Mouse (Mus musculus) neutrophil, adult 5-6 weeks (primary cell): ENCODE measurements around the gene Bloc1s1. TPM values are rescaled to one million over a fixed set of nuclear protein-coding genes. Genes with fewer than 3 reads are reported as not detected.

ENCODE experiments used
- ATAC-seq: fragments of 151-379, 151-347 bp; 2 replicates; pipeline ENCODE4 v1.8.0; 2017; ENCODE audit warnings: mild to moderate bottlenecking, moderate TSS enrichment; ENCODE audit not compliant: insufficient number of reproducible peaks, poor library complexity, low FRiP score, severe bottlenecking; ENCODE audit errors: extremely low read depth
- total RNA-seq: library from RNA; stranded (forward); fragments of 200-1000 nt; gene quantifications from 2 replicates; pipeline ENCODE4 v1.2.3, GENCODE M21; 2017

Gene Bloc1s1
- total RNA-seq, 1 experiment from 2014 or later: 58.3 TPM

DNA sequence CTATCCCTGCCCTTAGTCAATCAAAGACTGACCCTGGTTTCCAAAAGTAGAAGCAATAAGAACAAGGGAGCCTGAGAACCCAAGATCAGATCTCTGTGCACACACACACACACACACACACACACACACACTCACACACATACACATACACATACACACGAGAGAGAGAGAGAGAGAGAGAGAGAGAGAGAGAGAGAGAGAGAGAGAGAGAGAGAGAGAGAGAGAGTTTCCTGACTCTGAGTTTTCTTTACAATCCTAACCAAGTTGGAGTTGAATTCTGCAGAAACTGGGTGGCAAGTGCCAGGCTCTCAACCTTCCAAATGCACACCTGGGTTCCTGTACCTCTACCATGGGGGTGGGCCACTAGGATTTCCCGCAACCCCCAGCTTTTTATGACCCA, 34.0 kb downstream of the Bloc1s1 start:
- no peak for ATAC-seq

DNA sequence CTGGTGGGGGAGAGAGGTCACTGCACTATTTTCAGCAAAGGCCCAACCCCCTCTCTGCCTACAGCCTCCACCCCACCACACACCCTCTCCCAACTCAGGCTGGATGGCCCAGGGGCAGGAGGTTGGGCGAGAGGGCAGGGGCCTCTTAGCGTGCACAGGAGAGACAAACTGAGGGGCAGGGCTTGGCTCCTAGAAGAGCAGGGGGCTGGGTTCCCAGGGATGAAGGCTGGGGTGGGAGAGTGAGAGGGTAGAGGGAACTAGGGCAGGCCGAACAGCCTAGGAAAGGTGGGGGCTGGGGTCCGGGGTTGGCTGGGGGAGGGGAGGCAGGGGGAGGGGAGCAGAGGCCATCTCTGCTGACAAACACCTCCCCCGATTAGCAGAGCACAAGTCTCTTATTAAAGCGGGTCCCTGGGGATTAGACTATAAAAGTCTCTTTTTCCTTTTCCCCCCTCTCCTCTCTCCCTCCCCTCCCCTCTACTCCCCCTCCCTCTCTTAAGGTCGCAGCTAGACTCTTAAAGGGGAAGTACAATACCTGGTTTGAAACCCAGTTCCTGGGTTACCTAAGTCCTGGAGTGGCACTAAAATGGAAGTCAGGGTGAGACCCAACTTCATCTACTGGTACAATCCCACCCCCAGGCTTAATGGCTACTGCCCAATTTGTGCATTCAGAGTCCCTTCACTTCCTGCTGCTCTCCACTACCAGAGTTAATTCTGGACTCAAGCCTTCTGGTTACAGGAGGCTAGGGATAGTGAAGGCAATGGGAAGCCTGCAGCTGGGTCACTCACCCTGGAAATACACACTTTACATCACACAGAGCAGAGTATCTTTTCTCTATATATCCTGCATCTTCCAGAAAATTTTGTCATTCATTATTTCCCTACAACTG, 34.7 kb downstream of the Bloc1s1 start:
- ATAC-seq: peak; percentile 27; the same call in 1 of the 2 replicates

GRCm38 (mm10) chr10:128882067-128882466, 41.8 kb downstream of the Bloc1s1 start:
- ATAC-seq: no peak

DNA sequence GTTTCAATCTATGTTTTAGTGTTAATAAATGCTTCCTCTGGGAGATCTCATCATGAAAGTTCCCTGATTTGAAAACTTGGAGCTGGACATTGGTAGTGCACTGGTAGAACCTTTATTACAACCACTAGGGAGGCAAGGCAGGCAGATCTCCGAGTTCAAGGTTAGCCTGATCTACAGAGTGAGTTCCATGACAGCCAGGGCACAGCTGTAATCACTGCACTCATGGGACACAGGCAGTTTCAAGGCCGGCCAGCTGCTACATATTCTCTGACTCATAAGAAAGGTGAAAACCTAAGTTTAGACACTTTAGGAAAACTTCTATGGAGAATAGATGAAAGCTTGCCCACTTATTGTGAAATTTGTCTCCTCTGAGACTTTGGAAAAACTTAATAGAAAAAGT, 45.0 kb downstream of the Bloc1s1 start:
- ATAC-seq: no peak

GRCm38 (mm10) chr10:128878291-128878690, 45.5 kb downstream of the Bloc1s1 start:
- no peak for ATAC-seq

DNA sequence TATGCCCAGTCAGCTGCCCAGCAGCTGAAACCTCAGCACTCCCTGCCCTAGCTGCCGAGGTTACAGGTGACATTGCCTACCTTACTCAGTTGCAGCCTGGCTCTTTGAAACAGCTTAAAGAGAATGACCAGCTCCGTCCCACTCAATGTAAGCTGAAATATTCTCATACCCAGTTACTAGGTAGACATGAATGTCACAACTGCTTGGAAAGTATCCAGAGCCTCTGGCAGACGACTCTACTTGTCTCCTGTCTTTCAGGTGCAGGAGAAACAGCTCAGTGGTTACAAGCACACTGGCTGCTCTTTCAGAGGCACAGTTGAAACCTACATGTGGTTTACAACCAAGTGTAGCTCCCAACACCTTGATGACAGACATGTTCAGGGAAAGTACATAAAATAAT, 53.5 kb downstream of the Bloc1s1 start:
- no peak for ATAC-seq

Other genes with a start within 250 kb of the Bloc1s1 start
- 4.3 and 6.2 TPM in 2 replicates for gene Suox, start 250.0 kb downstream of the Bloc1s1 start, total RNA-seq
- 129 and 132 TPM in 2 replicates for gene Rab5b, start 227.8 kb downstream of the Bloc1s1 start, total RNA-seq
- not detected in 2 replicates for gene Pmel, start 219.8 kb downstream of the Bloc1s1 start, total RNA-seq
- 38.6 and 40.6 TPM in 2 replicates for gene Cdk2, start 219.0 kb downstream of the Bloc1s1 start, total RNA-seq
- gene Dgka, start 179.2 kb downstream of the Bloc1s1 start, total RNA-seq: 264 and 290 TPM in 2 replicates
- 56.3 and 57.8 TPM in 2 replicates for gene Pym1, start 176.1 kb downstream of the Bloc1s1 start, total RNA-seq
- 4.2 and 4.4 TPM in 2 replicates for gene Mmp19, start 133.1 kb downstream of the Bloc1s1 start, total RNA-seq
- gene Dnajc14, start 120.0 kb downstream of the Bloc1s1 start, total RNA-seq: 77.7 and 87.9 TPM in 2 replicates
- gene Tmem198b, start 119.7 kb downstream of the Bloc1s1 start, total RNA-seq: 7.9 and 8.0 TPM in 2 replicates
- gene Sarnp, start 106.7 kb downstream of the Bloc1s1 start, total RNA-seq: 77.9 and 106 TPM in 2 replicates
- gene Ormdl2, start 102.4 kb downstream of the Bloc1s1 start, total RNA-seq: 20.0 TPM in 2 replicates
- gene Gdf11, start 32.3 kb downstream of the Bloc1s1 start, total RNA-seq: 19.9 and 22.1 TPM in 2 replicates
- gene Cd63, start 23.0 kb downstream of the Bloc1s1 start, total RNA-seq: 22.8 and 30.5 TPM in 2 replicates
- 7.4 and 9.5 TPM in 2 replicates for gene Rdh5, start 1.1 kb downstream of the Bloc1s1 start, total RNA-seq
- 0.25 and 0.35 TPM in 2 replicates for gene Itga7, start 9.8 kb upstream of the Bloc1s1 start, total RNA-seq
- gene Mettl7b, start 37.0 kb upstream of the Bloc1s1 start, total RNA-seq: not detected in 2 replicates
- 0.12 TPM in 1 of 2 replicates, not detected in the other for gene Olfr9, start 65.4 kb upstream of the Bloc1s1 start, total RNA-seq
- gene Olfr763, start 86.8 kb upstream of the Bloc1s1 start, total RNA-seq: not detected in 2 replicates
- gene Olfr764-ps1, start 115.9 kb upstream of the Bloc1s1 start, total RNA-seq: not detected in 2 replicates
- gene Olfr765, start 126.0 kb upstream of the Bloc1s1 start, total RNA-seq: not detected in 2 replicates
- gene Olfr766-ps1, start 144.9 kb upstream of the Bloc1s1 start, total RNA-seq: not detected in 2 replicates
- gene Olfr767, start 158.9 kb upstream of the Bloc1s1 start, total RNA-seq: 0.12 TPM in 1 of 2 replicates, not detected in the other
- not detected in 2 replicates for gene Olfr768, start 175.3 kb upstream of the Bloc1s1 start, total RNA-seq
- gene Olfr769, start 193.8 kb upstream of the Bloc1s1 start, total RNA-seq: not detected in 2 replicates
- not detected in 2 replicates for gene Olfr770, start 215.0 kb upstream of the Bloc1s1 start, total RNA-seq
- not detected in 2 replicates for gene Olfr771, start 240.7 kb upstream of the Bloc1s1 start, total RNA-seq